Comparison of ENCODE assay signal across 10 mouse cellular contexts in genomic region chr19:3376966-3377715, GRCm38 (mm10). TPM values are rescaled to one million over a fixed set of nuclear protein-coding genes. Genes with fewer than 3 reads are reported as not detected.
DNase-seq lines count a peak whose midpoint lies in the region; ATAC-seq and TF ChIP-seq lines count a peak whose summit lies in the region.
"Had no signal": no experiment of that assay in that cellular context is flagged by ENCODE, and none has a peak within 500 bp of the region (broad histone marks: within the 10 kb centered on the region; RNA-seq: fewer than 3 reads in every experiment).

No protein-coding gene starts in this region.

- TF ChIP-seq CTCF in small intestine, adult 2 months (IDR thresholded peaks at IDR 0.05; ENCODE audit: extremely low read depth, insufficient read length, insufficient replicate concordance, low read depth, low read length): no peak
- no peak for TF ChIP-seq CTCF in thymus, adult 2 months (IDR thresholded peaks at IDR 0.05; ENCODE audit: borderline replicate concordance, control insufficient read depth, extremely low read depth, insufficient read depth, low read length, poor library complexity)

- ATAC-seq in liver, embryonic 12.5 days: no peak
- no peak for ATAC-seq in neural tube, embryonic 15.5 days (ENCODE audit: low FRiP score)

- peak; percentile 47 for DNase-seq in liver
- DNase-seq in adrenal gland, postnatal 36 days: peak; percentile 58 to 79
- DNase-seq in lung, adult 18-20 months: peak; percentile 71 to 80
- DNase-seq in cerebellum, adult 9-11 months: no peak
- DNase-seq in thymus, adult 2 months: no peak
- DNase-seq: cerebellum, adult 11-12 months had no signal

- no peak overlapping the region for H3K27ac ChIP-seq in liver, embryonic 12.5 days
- H3K27ac ChIP-seq in small intestine, adult 2 months (ENCODE audit: insufficient read depth, low read depth, low read length): peak overlapping the region; percentile 40; the same call in 1 of the 2 replicates
- no peak overlapping the region for H3K27ac ChIP-seq in thymus, adult 2 months (ENCODE audit: control insufficient read depth, insufficient read depth, low read length)
- H3K27ac ChIP-seq in neural tube, embryonic 15.5 days (replicated peaks): no peak overlapping the region
- H3K27ac ChIP-seq: hindbrain, embryonic 14.5 days had no signal

- H3K27me3 ChIP-seq in liver, embryonic 12.5 days (replicated peaks): no peaks in the 10 kb centered on the region
- H3K27me3 ChIP-seq in small intestine, adult 2 months (ENCODE audit: control insufficient read depth, insufficient read depth, low read length): no peaks in the 10 kb centered on the region
- no peaks in the 10 kb centered on the region for H3K27me3 ChIP-seq in thymus, adult 2 months (ENCODE audit: control insufficient read depth, insufficient read depth, low read length)
- no peaks in the 10 kb centered on the region for H3K27me3 ChIP-seq in neural tube, embryonic 15.5 days (replicated peaks)

- no peaks in the 10 kb centered on the region for H3K9me3 ChIP-seq in liver, embryonic 12.5 days (replicated peaks)
- H3K9me3 ChIP-seq in neural tube, embryonic 15.5 days (replicated peaks): no peaks in the 10 kb centered on the region

- 24% methylated on average over 4 of the region's 4 CpGs for WGBS in liver, embryonic 12.5 days (ENCODE audit: insufficient replicate concordance)
- 16% methylated on average over 4 of the region's 4 CpGs for WGBS in small intestine, adult 2 months
- WGBS in thymus, adult 2 months: 35% methylated on average over 4 of the region's 4 CpGs
- WGBS in neural tube, embryonic 15.5 days: 28% methylated on average over 4 of the region's 4 CpGs

- no peak overlapping the region for H3K4me3 ChIP-seq in liver, embryonic 12.5 days
- no peak overlapping the region for H3K4me3 ChIP-seq in small intestine, adult 2 months (ENCODE audit: low read depth, low read length)
- H3K4me3 ChIP-seq in thymus, adult 2 months (ENCODE audit: control insufficient read depth, insufficient read depth, low read length): no peak overlapping the region
- no peak overlapping the region for H3K4me3 ChIP-seq in neural tube, embryonic 15.5 days (replicated peaks)

- H3K4me1 ChIP-seq in liver, embryonic 12.5 days: peaks cover 7% of the 10 kb centered on the region
- peaks cover 10% of the 10 kb centered on the region; the same call in 1 of the 2 replicates for H3K4me1 ChIP-seq in small intestine, adult 2 months (ENCODE audit: control insufficient read depth, insufficient read depth, insufficient read length, low read length)
- no peaks in the 10 kb centered on the region for H3K4me1 ChIP-seq in thymus, adult 2 months (replicated peaks; ENCODE audit: control insufficient read depth, insufficient read depth, low read length)
- no peaks in the 10 kb centered on the region for H3K4me1 ChIP-seq in neural tube, embryonic 15.5 days

- peaks cover 45% of the 10 kb centered on the region for H3K36me3 ChIP-seq in liver, embryonic 12.5 days
- H3K36me3 ChIP-seq in small intestine, adult 2 months (ENCODE audit: control insufficient read depth, insufficient read depth, low read length): peaks cover 77% of the 10 kb centered on the region
- H3K36me3 ChIP-seq in thymus, adult 2 months (ENCODE audit: control insufficient read depth, insufficient read depth, low read length): peaks cover 4% of the 10 kb centered on the region
- H3K36me3 ChIP-seq in neural tube, embryonic 15.5 days: no peaks in the 10 kb centered on the region

- no peak overlapping the region for H3K9ac ChIP-seq in liver, embryonic 12.5 days
- no peak overlapping the region for H3K9ac ChIP-seq in neural tube, embryonic 15.5 days (replicated peaks)
- H3K9ac ChIP-seq: hindbrain, embryonic 14.5 days had no signal

- TF ChIP-seq POLR2A in small intestine, adult 2 months (IDR thresholded peaks at IDR 0.05; ENCODE audit: low read depth, low read length): no peak
- TF ChIP-seq POLR2A in thymus, adult 2 months (IDR thresholded peaks at IDR 0.05; ENCODE audit: control insufficient read depth, extremely low read depth, insufficient read depth, low read length, poor library complexity): no peak

- H3K4me2 ChIP-seq in liver, embryonic 12.5 days: no peak overlapping the region
- H3K4me2 ChIP-seq in neural tube, embryonic 15.5 days: no peak overlapping the region
- H3K4me2 ChIP-seq: hindbrain, embryonic 14.5 days had no signal

RNA-seq across cellular contexts. Expression of gene Tesmin, which starts 11.5 kb away (rescaled TPM):
- polyA plus RNA-seq in liver, embryonic 12.5 days (2016; fragmentation: Nextera tagmentation; extraction: Ambion mirVana): 0.38 and 0.41 TPM in 2 replicates
- under 1 TPM; 0.73 to 0.92 TPM for total RNA-seq in adrenal gland, postnatal 36 days (2021)
- polyA plus RNA-seq in small intestine, adult 2 months (2012; rRNA removed): 0.10 and 0.42 TPM in 2 replicates
- 0.62 and 0.85 TPM in 2 replicates for polyA plus RNA-seq in thymus, adult 2 months (2012; rRNA removed)
- polyA plus RNA-seq in neural tube, embryonic 15.5 days (2015; fragmentation: Nextera tagmentation; extraction: Ambion mirVana): 0.33 and 0.38 TPM in 2 replicates

RNA-seq across cellular contexts. Expression of gene Gal, which starts 37.2 kb away (rescaled TPM):
- polyA plus RNA-seq in liver, embryonic 12.5 days (2016; fragmentation: Nextera tagmentation; extraction: Ambion mirVana): 0.19 and 0.29 TPM in 2 replicates
- 10 to 100 TPM; 36.3 to 93.3 TPM for total RNA-seq in adrenal gland, postnatal 36 days (2021)
- 12.3 and 200 TPM in 2 replicates for polyA plus RNA-seq in small intestine, adult 2 months (2012; rRNA removed)
- 3.4 and 3.5 TPM in 2 replicates for polyA plus RNA-seq in thymus, adult 2 months (2012; rRNA removed)
- 39.2 and 47.3 TPM in 2 replicates for polyA plus RNA-seq in neural tube, embryonic 15.5 days (2015; fragmentation: Nextera tagmentation; extraction: Ambion mirVana)

RNA-seq across cellular contexts. Expression of gene Cpt1a, which starts 55.0 kb away (rescaled TPM):
- polyA plus RNA-seq in liver, embryonic 12.5 days (2016; fragmentation: Nextera tagmentation; extraction: Ambion mirVana): 7.0 and 8.3 TPM in 2 replicates
- 100 to 1,000 TPM; 265 to 423 TPM for total RNA-seq in adrenal gland, postnatal 36 days (2021)
- 40.5 and 92.1 TPM in 2 replicates for polyA plus RNA-seq in small intestine, adult 2 months (2012; rRNA removed)
- polyA plus RNA-seq in thymus, adult 2 months (2012; rRNA removed): 69.6 and 75.7 TPM in 2 replicates
- polyA plus RNA-seq in neural tube, embryonic 15.5 days (2015; fragmentation: Nextera tagmentation; extraction: Ambion mirVana): 14.7 and 21.6 TPM in 2 replicates

Comparison
In these comparisons a context has a peak if more than half of its experiments do, and no peak if none do; other contexts are left out.
1. DNase-seq: peak in liver (single experiment), adrenal gland, postnatal 36 days (2 of 2) and lung, adult 18-20 months (2 of 2); none in cerebellum, adult 9-11 months (single experiment) and thymus, adult 2 months (single experiment).